Mouse (Mus musculus) testis, adult 2 months (tissue): Measurements from ENCODE around the gene Col4a4.

Experiments used
- CTCF ChIP-seq: fragments of 200-500 bp; IDR thresholded peaks from 2 replicates; pipeline ENCODE4 v1.5.1; 2012; ENCODE audit warnings: low read depth, mild to moderate bottlenecking, inconsistent platforms, low read length, moderate library complexity; ENCODE audit not compliant: control insufficient read depth, insufficient read depth, insufficient replicate concordance
- POLR2A ChIP-seq: fragments of 200-500 bp; IDR thresholded peaks from 2 replicates; pipeline ENCODE4 v1.6.1; 2012; ENCODE audit warnings: low read depth, mild to moderate bottlenecking, inconsistent platforms, low read length, moderate library complexity; ENCODE audit not compliant: control insufficient read depth

DNA sequence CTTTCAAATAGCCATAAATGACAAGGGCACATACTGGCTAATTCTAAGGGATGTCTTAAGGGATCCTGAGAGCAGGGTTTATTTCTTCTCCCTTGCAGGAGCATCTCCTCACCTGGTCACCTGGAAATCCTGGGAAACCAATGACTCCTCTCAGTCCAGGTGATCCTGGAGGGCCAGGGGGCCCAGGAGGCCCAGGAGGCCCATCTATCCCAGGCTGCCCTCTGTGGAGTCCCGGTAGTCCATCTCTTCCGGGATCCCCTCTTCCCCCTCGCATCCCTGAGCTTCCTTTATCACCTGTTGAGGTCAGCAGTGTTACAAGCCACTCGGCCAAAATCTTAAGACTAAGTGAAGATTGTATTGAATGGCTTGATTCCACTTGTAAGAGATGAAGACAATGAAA is 100.3 kb downstream of the Col4a4 start:
- TF ChIP-seq CTCF: no peak
- TF ChIP-seq POLR2A: no peak
